Mouse (Mus musculus) lung, embryonic 15.5 days (tissue): ENCODE results near the gene Mettl7a3. TPM values are rescaled to one million over a fixed set of nuclear protein-coding genes. Genes with fewer than 3 reads are reported as not detected.

Experiments
- polyA plus RNA-seq: library from polyadenylated mRNA; unstranded; fragments of >200 nt; fragmentation: Nextera tagmentation; extraction: Ambion mirVana; gene quantifications from 2 replicates; pipeline ENCODE4 v1.2.1, GENCODE M21; 2015

Gene Mettl7a3
- polyA plus RNA-seq, 1 experiment from 2014 or later: not detected

Other genes starting within 250 kb of the Mettl7a3 start
- 50.4 and 54.4 TPM in 2 replicates for gene Atf1, start 107.1 kb upstream of the Mettl7a3 start, polyA plus RNA-seq
- not detected in 2 replicates for gene Tmprss12, start 54.1 kb upstream of the Mettl7a3 start, polyA plus RNA-seq
- gene Mettl7a1, start 30.8 kb upstream of the Mettl7a3 start, polyA plus RNA-seq: 7.8 and 9.4 TPM in 2 replicates
- 0.10 TPM in 1 of 2 replicates, not detected in the other for gene Methig1, start 18.2 kb downstream of the Mettl7a3 start, polyA plus RNA-seq
- not detected in 2 replicates for gene Mettl7a2, start 18.3 kb downstream of the Mettl7a3 start, polyA plus RNA-seq
- not detected in 2 replicates for gene Higd1c, start 29.6 kb downstream of the Mettl7a3 start, polyA plus RNA-seq
- 0.06 and 0.09 TPM in 2 replicates for gene Gm5475, start 87.2 kb downstream of the Mettl7a3 start, polyA plus RNA-seq
- gene Slc11a2, start 90.1 kb downstream of the Mettl7a3 start, polyA plus RNA-seq: 20.3 and 26.0 TPM in 2 replicates
- gene Letmd1, start 134.1 kb downstream of the Mettl7a3 start, polyA plus RNA-seq: 19.5 and 21.5 TPM in 2 replicates
- 12.5 and 12.7 TPM in 2 replicates for gene Csrnp2, start 160.6 kb downstream of the Mettl7a3 start, polyA plus RNA-seq
- gene Tfcp2, start 217.1 kb downstream of the Mettl7a3 start, polyA plus RNA-seq: 24.1 and 27.3 TPM in 2 replicates